Mouse (Mus musculus) granulocyte monocyte progenitor cell, adult 5-6 weeks (primary cell): ENCODE data around the gene Ppp1r3d. TPM values are rescaled to one million over a fixed set of nuclear protein-coding genes. Genes with fewer than 3 reads are reported as not detected.

Experiments
- ATAC-seq: replicated peaks from 2 replicates; pipeline ENCODE4 v1.8.0; 2016; ENCODE audit warnings: mild to moderate bottlenecking, moderate TSS enrichment, inconsistent platforms; ENCODE audit not compliant: poor library complexity, severe bottlenecking
- total RNA-seq, 2 experiments: library from RNA; stranded (forward) in 1 of 2; stranded (reverse) in 1 of 2; fragments of 200-712, 200-1000 nt in 1 of 2; fragments of >200 nt in 1 of 2; fragmentation: Nextera tagmentation in 1 of 2; gene quantifications; 2 replicates each; pipeline ENCODE4 v1.2.3; 2014 to 2017

The Ppp1r3d gene
- total RNA-seq, 2 experiments from 2014 or later = 1.0 to 2.4 TPM

GRCm38 (mm10) chr2:178416427-178416826 is 2.2 kb upstream of the Ppp1r3d start:
- peak; percentile 71 for ATAC-seq

- ATAC-seq = no peak
These were observed 827 bp upstream of the Ppp1r3d start for GRCm38 (mm10) chr2:178415150-178415448.

DNA sequence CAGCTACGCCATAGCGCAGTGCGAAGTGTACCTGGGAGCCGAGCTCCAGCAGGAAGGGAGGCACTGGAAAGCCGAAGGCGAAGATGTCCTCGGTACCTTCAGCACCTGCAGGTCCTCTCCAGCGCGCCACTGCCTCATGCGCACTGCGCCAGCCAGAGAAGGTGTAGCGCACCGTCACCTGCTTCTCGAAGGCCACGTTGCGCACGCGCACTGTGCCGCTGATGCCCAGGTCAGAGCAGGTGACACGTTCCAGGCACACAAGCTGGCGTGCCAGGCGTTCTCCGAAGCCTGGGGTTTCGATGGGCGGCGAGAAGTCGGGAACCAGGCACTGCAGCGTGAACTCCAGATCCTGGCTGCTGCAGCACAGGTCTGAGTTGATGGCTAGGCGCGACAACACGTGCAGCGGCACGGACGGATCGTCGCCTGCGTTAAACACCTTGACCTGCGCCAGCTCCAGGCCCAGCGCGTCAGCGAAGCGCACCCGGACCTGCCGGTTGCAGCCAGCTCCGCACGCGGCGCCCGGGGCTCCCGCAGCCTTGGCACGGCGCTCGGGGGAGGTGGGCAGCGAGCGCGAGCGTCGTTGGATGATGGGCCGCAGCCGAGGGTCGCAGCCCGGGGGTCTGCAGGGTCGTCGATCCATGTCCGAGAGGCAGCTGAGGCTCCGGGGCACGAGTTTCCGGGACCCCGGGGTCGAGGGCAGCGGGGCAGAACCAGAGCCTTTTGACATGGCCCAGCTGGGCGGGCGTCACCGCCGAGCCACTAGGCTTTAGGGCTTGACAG is 601 bp downstream of the Ppp1r3d start:
- no peak for ATAC-seq

DNA sequence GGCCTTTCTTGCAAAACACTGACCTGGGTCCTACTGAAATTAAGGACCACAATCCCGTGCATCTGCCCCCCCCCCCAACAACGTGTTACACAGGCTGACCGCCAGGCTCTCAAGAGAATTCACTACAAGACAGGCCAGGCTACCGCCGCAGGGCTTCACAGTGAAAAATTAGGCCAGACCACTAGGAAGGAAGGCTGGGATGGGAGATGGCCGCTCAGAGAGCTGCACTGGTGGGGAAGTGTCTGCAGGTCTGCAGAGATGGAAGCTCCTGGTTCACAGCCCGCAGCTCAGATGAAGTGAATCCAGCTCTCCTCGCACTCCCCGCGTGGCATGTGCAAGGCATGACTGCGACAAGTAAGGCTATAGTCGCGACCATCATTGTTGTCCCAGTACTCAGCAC is 1.2 kb downstream of the Ppp1r3d start:
- no peak for ATAC-seq

- no peak for ATAC-seq
These were observed 1.7 kb downstream of the Ppp1r3d start for GRCm38 (mm10) chr2:178412598-178412997.

DNA sequence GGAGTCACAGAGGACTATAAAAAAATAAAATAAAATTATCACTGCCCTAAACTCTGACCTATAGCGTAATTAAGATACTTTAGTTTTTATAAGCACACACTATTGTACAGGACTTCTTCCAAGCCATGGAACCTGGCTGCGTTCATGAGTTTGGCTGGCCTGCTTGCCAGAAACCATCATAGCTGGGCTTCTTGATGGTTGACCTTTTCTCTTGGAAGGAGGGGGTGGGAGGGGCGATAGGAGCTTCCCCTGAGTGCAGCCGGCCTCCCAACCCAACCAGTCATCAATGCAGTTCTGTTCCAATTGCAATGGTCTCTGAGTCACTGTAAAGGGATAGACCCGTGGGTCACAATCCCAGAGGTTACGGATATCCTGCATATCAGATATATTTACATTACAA is 4.0 kb downstream of the Ppp1r3d start:
- no peak for ATAC-seq

- ATAC-seq = peak; percentile 69
These were observed 5.2 kb downstream of the Ppp1r3d start for GRCm38 (mm10) chr2:178409024-178409423.

- ATAC-seq = peak; percentile 23
These were observed 7.0 kb downstream of the Ppp1r3d start, which contains the start of gene Sycp2 for GRCm38 (mm10) chr2:178407053-178407815. Gene Sycp2, minus strand, starts transcription at chr2:178407685.

Other genes starting within 250 kb of the Ppp1r3d start
- gene Sycp2, start 6.8 kb downstream of the Ppp1r3d start, total RNA-seq (2014; fragmentation: Nextera tagmentation) = 0.06 TPM in 1 of 2 replicates, not detected in the other
- not detected in 2 replicates for gene Sycp2, start 6.8 kb downstream of the Ppp1r3d start, total RNA-seq (2017)
- 7.0 and 7.4 TPM in 2 replicates for gene Fam217b, start 52 bp upstream of the Ppp1r3d start, total RNA-seq (2014; fragmentation: Nextera tagmentation)
- gene Fam217b, start 52 bp upstream of the Ppp1r3d start, total RNA-seq (2017) = 3.9 and 5.9 TPM in 2 replicates
- gene Cdh26, start 16.1 kb upstream of the Ppp1r3d start, total RNA-seq (2014; fragmentation: Nextera tagmentation) = not detected in 2 replicates
- not detected in 2 replicates for gene Cdh26, start 16.1 kb upstream of the Ppp1r3d start, total RNA-seq (2017)